Mouse (Mus musculus): Measurements from ENCODE around the gene Gpr107.

The Gpr107 gene

DNA sequence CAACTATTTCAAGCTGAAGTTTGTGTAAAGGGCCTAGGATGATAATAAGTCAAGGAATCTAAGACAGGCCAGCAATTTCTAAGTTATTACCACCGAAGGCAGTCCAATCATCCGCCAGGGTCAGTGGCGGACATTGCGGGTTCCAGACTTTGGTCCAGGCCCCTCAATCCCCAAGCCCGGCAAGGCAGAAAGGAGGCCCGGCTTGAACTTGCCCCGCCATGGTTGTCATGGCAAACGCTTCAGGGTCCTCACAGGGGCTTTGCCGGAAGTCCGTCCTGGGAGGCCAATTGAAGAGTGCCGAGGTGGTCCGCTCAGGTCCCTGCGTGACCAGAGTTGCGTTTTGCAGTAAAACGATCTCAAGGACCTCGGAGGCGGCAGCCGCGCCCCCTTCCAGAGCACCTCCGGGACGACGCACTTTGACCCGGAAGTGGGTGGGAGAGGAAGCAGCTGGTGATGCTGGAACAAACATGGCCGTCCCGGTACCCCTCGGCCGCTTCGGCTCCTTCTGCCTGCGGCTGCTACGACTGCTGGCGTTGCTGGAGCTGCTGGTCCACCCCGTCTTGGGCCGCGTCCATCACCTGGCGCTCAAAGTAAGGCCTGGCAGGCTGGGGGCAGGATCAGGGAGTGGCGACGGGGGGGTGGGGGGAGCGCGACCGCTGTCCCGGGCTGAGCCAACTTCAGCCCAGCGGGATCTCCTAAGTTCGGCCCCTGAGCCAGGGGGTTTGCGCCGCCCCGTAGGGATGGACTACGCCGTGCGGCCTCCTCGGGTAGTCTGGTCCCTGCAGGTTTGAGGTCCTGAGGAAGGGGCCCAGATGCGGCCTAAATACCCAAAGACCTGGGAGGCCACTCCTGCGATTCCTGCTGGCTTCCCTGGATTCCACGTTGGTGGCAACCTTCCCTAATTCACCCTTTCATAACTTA, at the start of gene Gpr107:
Gene Gpr107 (plus strand): TSS at position 425 of the 921 bp plus-strand sequence.
- peak; percentile 91 for DNase-seq (ENCODE audit: low read depth)

DNA sequence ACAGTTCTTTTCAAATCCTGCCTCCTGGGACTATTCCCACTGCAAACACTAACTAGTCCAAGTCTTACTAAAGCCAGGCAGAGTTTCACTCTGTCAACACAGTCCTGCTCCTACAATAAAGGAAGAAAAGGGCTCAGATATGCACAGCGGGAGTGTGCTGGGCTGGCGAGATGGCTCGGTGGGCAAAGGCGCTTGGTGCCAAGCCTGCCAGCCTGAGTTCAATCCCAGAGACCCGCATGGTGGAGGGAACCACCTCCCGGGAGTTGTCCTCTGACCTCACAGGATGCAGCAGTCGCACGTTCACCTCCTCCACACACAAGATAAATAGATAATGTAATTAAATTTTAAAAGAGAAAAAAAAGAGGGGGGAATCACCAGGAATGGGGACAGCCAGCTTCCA, 48.8 kb upstream of the Gpr107 start:
- DNase-seq (ENCODE audit: low read depth): no peak

DNA sequence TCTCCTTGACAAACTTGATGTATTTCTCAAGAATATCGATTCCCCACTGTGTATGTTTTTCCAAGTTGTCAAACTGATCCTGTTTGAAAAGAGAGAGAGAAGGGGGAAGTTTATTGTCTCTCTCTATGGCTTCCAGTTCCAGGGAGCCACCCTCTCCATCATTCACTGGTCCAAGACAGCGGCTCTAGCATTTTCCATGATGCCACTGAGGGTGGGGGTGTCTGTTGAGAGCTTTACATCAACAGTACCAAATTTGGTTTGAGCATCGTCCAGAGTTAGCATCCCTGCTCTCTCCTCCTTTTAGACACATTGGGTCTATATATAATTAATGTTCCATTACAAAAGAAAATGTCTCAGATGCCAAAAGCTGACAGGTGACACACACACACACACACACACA, 46.8 kb upstream of the Gpr107 start:
- DNase-seq (ENCODE audit: low read depth): no peak

DNA sequence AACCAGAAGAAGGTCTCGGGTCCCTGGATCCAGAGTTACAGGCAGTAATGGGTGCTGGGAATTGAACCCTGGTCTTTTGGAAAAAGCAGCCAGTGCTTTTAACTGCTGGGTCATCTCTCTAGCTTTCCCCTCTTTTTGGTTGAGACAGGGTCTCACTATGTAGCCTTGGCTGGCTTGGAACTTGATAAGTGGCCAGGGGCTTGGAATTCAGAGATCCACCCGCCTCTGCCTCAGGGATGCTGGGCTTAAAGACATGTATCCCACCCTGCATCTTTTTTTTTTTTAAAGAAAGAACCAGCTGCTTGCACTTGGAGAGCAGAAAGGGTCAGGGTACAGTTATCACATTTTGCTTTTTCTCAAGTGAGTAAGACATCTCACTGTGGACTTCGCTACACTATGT, 46.1 kb upstream of the Gpr107 start:
- DNase-seq (ENCODE audit: low read depth): no peak

DNA sequence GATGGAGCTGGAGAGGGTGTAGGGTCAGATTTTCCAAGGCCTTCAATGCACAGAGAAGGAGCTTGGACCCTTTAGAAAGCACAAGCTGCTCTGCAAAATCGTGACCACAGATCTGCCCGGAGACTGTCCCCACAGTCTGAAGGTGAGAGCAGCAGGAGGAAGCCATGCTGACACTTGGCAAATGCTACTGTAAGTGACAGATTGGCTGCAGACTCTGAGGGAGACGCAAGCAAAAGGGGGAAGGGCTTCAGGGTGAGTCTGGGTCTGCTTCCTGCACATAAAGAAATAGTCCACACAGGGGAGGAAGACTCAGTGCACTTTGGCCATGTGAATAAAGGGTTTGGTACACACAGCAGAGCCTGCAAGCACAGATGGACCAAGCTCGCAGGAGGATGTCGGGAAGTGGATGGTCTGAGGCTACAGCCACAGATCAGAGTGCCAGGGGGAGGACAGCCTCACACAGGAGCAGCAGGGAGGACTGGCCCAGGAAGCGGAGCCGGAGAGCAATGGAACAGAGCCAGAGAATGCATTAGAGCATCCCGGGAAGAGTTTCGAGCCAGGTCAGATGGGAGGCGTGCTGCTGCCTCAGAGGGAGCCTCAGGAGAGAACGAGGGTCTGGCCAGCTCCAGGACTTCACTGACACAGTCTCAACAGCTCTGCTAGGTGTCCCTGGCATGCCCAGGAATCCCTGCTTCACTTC, 45.3 kb upstream of the Gpr107 start:
- DNase-seq (ENCODE audit: low read depth): no peak

DNA sequence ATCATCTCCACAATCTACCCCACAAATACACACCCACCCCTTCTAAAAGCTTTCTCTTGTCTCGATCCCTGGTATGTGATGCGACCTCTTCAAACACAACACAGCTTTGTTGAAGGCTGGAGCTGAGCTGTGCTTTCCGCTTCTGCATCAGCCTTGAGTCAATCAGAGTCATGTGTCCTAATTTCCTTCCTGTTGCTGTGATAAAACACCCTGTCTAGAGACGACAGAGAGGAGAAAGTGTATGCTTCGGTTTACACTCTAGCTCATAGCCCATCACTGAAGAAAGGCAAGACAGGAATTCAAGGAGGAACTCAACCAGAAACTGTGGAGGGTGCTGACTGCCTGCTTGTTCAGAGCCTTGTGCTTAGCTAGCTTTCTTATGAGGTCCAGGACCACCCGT, 43.9 kb upstream of the Gpr107 start:
- DNase-seq (ENCODE audit: low read depth): peak; percentile 77

DNA sequence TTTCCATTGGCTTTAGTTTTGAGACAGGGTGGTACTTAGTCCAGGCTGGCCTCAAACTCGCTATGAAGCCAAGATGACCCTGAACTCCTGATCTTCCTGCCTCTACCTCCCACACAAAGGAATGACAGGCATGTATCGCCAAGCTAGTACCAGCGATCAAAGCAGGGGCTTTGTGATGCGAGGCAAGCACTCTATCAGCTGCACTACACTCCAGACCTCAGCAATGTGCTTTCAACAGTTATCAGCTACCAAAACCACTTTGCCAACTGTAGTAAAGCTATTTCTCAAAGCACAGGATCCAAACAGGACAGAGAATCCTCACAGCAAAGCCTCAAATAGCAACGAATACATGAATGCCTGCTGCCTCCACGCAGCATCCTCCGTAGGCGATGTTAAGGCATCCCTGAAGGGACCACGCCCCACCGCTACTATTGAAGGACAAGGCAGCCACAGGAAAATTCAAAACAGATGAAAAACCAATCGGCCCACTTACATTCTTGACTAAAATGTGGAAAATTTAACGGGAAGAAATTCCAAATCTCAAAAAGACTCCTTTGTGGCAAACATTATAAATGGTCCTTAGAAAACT, 42.1 kb upstream of the Gpr107 start:
- DNase-seq (ENCODE audit: low read depth): no peak

DNA sequence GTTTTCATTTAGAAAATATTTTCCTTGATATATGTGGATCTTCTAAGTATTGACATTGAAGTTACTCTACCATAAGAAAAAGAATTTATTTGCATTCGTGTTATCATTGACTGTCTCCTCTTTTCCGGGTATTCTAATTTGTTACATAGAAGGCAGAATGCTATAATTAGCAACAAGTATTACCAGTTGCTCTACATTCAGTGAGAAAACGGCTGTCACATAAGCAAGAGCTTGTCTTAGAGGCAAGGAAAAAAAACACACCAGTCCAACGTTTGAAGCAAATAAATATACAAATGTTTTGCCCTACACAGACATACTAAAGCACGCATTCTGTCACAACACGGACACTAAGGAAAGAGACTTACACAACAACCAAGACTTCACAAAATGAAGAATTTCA, 40.4 kb upstream of the Gpr107 start:
- no peak for DNase-seq (ENCODE audit: low read depth)

DNA sequence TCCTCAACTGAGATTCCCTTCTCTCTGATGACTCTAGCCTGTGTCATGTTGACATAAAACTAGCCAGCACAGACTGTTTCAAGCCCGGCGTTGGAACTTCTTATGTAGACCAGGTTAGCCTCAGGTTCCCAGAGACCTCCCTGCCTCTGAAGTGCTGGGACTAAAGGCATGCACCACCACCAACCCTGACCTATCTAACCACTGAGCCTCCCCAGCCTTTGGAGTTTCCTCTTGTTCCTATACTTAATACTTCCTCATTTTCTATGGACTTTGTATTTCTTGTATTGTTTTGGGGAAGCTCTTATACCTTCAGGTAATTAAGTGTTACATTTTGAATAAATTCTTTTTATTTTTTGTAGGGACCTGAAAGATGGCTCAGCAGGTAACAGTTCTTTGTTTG, 37.9 kb upstream of the Gpr107 start:
- DNase-seq (ENCODE audit: low read depth): no peak

DNA sequence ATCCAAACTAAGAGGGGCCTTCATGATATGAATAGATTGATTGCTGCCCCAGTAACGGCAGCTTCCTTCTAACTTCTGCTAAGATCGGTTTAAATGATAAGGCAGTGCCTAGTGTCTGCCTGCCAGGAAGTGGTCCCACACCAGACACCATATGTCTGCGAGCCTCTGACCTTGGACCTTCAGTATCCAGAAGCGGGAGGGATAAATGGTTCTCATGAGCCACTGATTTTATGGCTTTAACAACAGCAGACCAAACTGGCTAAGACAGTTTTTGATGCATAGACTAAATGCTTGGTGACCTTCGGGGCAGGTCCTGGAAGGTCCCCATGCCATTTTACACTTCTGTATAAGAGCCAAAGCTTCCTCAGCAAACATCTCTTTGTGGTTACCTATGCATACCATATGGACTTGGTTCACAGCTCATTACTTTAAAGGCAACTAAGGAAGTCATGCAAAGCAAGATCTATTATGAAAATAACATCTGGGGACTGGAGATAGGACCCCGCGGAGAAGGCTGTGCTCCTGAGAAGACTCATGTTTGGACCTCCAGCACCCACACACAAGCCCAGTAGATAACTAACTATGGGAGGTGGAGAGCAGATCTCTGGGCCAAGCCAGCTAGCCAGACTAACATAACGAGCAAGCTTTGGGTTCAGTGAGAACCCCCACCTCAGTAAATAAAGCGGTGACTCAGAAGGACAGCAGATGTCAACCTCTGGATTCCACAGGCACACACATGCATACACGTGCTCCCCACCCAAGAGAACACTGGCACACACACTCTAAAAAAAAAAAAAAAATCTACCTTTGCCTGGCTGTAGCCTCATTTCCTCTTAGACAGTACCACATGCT, 36.8 kb upstream of the Gpr107 start:
- peak; percentile 73 for DNase-seq (ENCODE audit: low read depth)

DNA sequence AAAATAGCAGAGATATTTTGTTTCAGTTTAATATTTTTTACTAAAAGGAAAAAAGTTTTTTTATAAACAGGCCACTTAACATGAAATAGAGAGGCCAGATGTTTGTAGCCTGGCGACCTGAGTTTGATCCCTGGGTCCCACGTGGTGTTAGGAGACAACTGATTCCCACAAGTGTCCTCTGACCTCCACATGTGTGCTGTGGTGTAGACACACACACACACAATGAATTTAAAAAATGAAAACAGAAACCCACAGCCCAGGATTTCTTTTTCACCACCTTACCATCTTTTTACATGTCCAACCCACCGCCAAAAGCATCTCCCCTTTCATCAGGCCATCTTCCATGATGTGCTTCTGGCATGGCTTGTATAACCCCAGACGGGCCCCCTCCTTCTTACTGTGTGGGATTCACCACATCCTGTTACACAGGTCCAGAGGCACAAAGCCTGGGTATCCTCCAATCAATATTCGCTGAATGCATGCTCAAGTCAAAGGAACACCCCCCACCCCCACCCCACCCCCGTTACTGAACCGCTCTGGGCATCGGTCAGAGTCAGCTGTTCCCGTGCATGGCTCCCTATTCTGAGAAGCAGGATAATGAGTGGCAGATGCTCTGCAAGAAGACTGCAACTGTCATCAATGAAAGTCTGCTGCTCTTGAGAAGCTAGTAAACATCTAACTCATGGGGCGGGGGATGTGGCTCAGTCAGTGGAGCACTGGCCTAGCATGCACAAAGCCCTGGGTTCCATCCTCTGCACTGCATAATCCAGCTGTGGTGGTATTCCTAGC, 36.0 kb upstream of the Gpr107 start:
- DNase-seq (ENCODE audit: low read depth): peak; percentile 88

DNA sequence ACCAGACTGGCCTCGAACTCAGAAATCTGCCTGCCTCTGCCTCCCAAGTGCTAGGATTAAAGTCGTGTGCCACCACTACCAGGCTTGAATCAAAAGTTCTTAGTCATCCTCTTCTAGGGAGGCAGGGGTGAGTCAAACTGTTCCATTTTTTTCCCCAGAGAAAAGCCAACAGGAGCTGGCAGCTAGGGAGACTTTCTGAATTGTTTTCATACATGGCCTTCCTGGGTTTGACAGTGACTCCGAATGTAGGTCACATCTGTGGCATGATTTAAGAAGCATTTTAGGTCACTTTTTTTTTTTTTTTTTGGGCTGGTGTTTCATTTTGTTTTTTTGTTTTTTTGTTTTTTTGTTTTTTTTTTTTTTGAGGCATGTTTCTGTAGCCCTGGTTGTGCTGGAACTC, 33.9 kb upstream of the Gpr107 start:
- peak; percentile 70 for DNase-seq (ENCODE audit: low read depth)

DNA sequence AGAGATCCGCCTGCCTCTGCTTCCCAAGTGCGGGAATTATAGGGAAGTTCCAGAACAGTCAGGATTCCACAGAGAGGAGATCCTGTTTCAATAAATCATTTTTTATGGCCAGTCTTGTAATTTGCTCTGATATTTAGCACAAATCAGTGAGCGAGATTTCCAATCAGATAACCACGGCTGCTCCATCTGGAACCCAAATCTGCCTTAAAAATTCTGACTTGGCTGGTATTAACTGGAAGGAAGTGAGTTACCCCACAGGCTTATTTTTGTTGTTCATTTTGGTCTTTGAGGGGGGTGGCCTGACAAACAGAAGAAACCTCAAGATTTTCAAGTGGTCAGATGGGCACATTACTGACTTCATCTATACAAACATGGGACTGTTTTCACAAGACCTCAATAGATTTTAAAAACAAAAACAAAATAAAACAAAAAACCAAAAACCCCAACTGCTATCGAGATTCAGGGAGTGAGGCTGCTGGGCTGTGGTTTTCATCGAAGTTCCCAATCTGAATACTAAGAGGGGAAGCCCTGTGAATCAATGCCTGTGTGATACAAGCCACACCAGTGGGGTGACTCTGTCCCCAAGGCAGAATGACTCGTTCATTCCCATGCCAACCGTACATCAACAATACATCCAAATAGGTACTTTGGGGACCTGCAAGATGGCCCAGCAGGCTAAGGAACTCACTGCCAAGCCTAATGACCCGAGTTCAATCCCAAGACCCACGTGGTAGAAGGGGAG, 33.3 kb upstream of the Gpr107 start:
- DNase-seq (ENCODE audit: low read depth): peak; percentile 83

DNA sequence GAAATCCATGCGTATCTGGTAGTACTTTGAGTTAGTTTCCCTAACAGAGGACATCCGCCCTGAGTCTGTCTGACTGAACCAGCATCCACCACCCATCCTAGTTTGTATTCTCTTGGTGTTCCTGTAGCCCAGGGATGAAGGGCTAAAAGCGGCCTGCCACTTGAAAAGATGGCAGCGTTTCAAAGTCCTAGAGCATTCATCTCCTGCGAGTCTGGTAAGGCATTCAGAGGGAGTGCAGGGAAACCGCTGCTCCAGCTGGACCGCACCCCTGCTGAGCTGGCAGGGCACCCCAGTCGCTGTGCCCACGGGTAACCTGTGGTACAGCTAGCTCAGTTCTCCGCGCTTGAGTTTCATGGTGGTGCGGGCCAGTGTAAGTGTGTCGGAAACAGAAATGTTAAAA, 32.3 kb upstream of the Gpr107 start:
- DNase-seq (ENCODE audit: low read depth): peak; percentile 44

DNA sequence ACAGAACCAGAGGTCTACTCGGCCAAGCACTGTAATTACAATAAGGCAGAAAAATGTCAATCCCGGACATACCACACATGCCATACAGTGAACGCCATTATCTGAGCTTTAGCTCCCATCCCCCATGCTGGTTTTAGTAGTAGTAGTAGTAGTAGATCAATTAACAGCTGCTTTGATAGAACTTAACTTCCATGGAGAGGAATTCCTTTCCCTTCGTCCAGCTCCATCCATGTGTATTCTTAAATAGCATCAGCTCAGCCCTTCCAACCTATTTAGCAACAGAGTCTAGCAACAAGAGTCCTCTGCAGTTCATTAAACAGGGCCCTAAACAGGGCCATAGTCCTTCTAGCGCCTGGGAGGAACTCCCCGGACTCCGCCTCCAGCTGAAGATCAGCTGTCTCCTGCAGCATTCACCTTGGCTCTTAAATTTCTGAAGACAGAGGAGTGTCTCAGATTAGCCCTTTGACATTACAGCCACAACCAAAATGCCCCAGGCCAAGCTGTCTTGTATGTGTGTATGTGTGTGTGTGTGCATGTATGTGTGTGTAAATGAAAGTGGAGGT, 30.9 kb upstream of the Gpr107 start:
- no peak for DNase-seq (ENCODE audit: low read depth)

DNA sequence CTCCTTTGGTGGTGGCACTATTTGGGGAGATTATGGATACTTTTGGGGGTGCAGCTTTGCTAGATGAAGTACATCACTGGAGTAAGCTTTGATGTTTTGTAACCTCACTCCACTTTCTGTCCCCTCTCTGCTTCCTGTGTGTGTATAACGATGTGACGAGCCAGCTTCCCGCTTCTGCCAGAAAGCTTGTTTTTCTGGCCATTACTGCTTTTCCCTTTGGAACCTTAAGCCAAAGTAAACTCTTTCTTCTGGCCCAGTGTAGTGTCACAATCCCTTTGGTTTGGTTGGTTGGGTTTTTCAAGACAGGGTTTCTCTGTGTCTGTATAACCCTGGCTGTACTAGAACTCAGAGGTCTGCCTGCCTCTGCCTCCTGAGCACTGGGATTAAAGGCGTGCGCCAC, 29.3 kb upstream of the Gpr107 start:
- DNase-seq (ENCODE audit: low read depth): no peak

DNA sequence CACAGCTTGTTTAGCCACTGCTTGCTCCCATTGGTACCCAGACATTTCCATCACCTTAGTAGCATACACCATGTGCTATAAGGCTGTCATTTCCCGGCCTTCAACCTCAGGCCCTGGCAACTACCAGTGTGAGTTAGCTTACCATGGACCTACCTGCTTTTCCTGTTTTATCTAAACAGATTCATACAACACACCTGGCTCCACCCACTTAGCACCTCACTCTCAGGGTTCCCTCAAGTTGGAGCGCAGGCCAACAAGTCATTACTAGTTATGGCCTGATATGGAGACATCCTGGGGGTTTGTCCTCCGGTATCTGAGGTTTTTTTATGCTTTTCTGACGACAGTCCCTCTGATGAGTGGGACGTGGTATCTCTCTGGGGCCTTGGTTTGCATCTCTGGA, 28.6 kb upstream of the Gpr107 start:
- DNase-seq (ENCODE audit: low read depth): no peak

DNA sequence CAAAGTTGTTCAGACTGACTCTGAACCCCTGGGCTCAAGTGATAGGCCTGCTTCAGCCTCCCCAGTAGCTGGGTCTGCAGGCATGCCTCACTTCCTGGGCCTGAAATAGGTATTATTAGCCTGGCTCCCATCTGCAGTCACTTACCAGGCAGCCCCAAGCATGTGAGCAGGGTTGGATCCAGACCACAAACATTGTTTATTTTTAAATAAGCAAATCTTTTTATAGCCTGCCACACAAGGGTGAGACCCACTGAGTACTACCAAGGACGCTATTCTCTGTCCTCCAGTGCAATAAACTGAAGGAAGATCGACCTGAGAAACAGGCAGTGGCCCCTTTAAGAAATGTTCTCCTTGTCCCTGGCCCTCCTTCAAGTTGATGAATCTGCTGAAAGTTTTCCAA, 27.4 kb upstream of the Gpr107 start:
- DNase-seq (ENCODE audit: low read depth): no peak

DNA sequence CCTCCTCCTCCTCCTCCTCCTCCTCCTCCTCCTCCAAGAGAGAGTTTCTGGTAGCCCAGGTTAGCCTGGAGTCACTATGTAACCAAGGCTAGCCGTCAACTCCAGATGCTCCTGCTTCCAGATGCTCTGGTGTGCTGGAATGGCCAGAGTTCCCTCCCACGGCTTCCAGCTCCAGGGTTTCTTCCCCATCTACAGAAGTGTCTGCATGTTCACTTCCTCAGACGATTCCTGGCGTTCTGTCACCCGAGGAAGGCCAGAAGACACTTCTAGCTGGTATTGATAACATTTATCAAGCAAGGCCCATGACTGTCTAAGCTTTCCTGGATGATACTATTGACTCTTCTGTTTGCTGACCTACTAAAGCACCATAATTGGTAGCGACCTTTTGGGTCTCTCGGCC, 27.0 kb upstream of the Gpr107 start:
- DNase-seq (ENCODE audit: low read depth): no peak

DNA sequence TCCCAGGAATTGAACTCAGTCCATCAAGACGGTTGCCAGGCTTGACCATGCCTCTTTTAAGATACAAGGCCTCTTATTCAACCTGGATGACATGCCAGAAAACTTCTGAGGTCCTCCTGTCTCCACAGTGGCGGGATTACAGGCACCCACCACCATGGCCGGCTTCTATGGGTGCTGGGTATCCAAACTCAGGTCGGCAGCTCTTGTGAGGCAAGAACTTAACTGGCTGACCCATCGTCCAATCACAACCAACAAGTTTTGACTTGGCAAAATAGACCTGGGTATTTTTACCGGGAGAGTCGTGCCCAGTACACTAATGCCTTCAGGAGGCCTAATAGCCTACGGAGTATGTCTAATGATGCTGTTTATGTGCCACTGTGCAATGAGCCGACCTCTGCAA, 26.1 kb upstream of the Gpr107 start:
- DNase-seq (ENCODE audit: low read depth): no peak

Measured in induced T-regulatory cell, adult 2 months (primary cell).